In genomic region chr15:84230661-84231060, GRCm38 (mm10) we compare ENCODE assay signal across 8 mouse cellular contexts. TPM values are rescaled to one million over a fixed set of nuclear protein-coding genes. Genes with fewer than 3 reads are reported as not detected.
DNase-seq lines count a peak whose midpoint lies in the region; ATAC-seq and TF ChIP-seq lines count a peak whose summit lies in the region.

No protein-coding gene starts in this region.

- no peak for TF ChIP-seq POLR2A in cerebellum, adult 2 months (IDR thresholded peaks at IDR 0.05; ENCODE audit: borderline replicate concordance, insufficient read depth, low read length)

- no peaks in the 10 kb centered on the region for H3K9me3 ChIP-seq in forebrain, postnatal 0 days (ENCODE audit: low read length)
- H3K9me3 ChIP-seq in limb, embryonic 15.5 days: peaks cover 2% of the 10 kb centered on the region; the same call in 1 of the 2 replicates
- no peaks in the 10 kb centered on the region for H3K9me3 ChIP-seq in neural tube, embryonic 13.5 days

- TF ChIP-seq CTCF in layer of hippocampus, adult 2 months (conservative IDR thresholded peaks at IDR 0.05): no peak
- no peak for TF ChIP-seq CTCF in forebrain, postnatal 0 days (IDR thresholded peaks at IDR 0.05; ENCODE audit: low read depth)
- TF ChIP-seq CTCF in cerebellum, adult 2 months (IDR thresholded peaks at IDR 0.05; ENCODE audit: borderline replicate concordance, insufficient read depth, low read depth, low read length): no peak

- peak overlapping the region; percentile 97 for H3K27ac ChIP-seq in layer of hippocampus, adult 2 months
- peak overlapping the region; percentile 64; the same call in 1 of the 2 replicates for H3K27ac ChIP-seq in forebrain, postnatal 0 days (ENCODE audit: low read depth, low read length)
- H3K27ac ChIP-seq in limb, embryonic 15.5 days: no peak overlapping the region
- peak overlapping the region; percentile 74 for H3K27ac ChIP-seq in neural tube, embryonic 13.5 days (replicated peaks)
- no peak overlapping the region for H3K27ac ChIP-seq in cerebellum, adult 2 months (ENCODE audit: insufficient read depth, low read length)

- no peaks in the 10 kb centered on the region for H3K27me3 ChIP-seq in forebrain, postnatal 0 days (ENCODE audit: insufficient read depth, low read length)
- peaks cover 21% of the 10 kb centered on the region for H3K27me3 ChIP-seq in limb, embryonic 15.5 days
- H3K27me3 ChIP-seq in neural tube, embryonic 13.5 days: peaks cover 7% of the 10 kb centered on the region; the same call in 1 of the 2 replicates
- no peaks in the 10 kb centered on the region; the same call in 1 of the 2 replicates for H3K27me3 ChIP-seq in cerebellum, adult 2 months (ENCODE audit: control insufficient read depth, insufficient read depth, low read length)

- no peak for DNase-seq in layer of hippocampus, adult 2 months (ENCODE audit: low spot score in 2 of 2)
- no peak for DNase-seq in layer of hippocampus, adult 18-20 months (ENCODE audit: low spot score in 2 of 2)
- DNase-seq in forebrain, postnatal 0 days: no peak
- no peak for DNase-seq in layer of hippocampus, adult 9-10 months (ENCODE audit: low spot score)
- DNase-seq in gastrocnemius, postnatal 4 days (ENCODE audit: low spot score in 2 of 2): no peak
- DNase-seq in cerebellum, adult 2 months: no peak

- peak overlapping the region; percentile 72 for H3K4me3 ChIP-seq in layer of hippocampus, adult 2 months
- no peak overlapping the region for H3K4me3 ChIP-seq in forebrain, postnatal 0 days (ENCODE audit: low read depth, low read length)
- H3K4me3 ChIP-seq in limb, embryonic 15.5 days: 0 out of 2 replicates have a peak overlapping the region, but pooled peaks have one; percentile 53
- no peak overlapping the region; the same call in 1 of the 2 replicates for H3K4me3 ChIP-seq in neural tube, embryonic 13.5 days
- no peak overlapping the region for H3K4me3 ChIP-seq in cerebellum, adult 2 months (replicated peaks; ENCODE audit: insufficient read depth, low read depth, low read length)

- H3K4me2 ChIP-seq in forebrain, postnatal 0 days (ENCODE audit: low read depth): peak overlapping the region; percentile 88
- 0 out of 2 replicates have a peak overlapping the region, but pooled peaks have one; percentile 93 for H3K4me2 ChIP-seq in limb, embryonic 15.5 days
- peak overlapping the region; percentile 87 for H3K4me2 ChIP-seq in neural tube, embryonic 13.5 days

- no peak for ATAC-seq in forebrain, postnatal 0 days
- no peak for ATAC-seq in limb, embryonic 15.5 days (ENCODE audit: insufficient number of reproducible peaks, low FRiP score, low TSS enrichment, low read depth)
- ATAC-seq in neural tube, embryonic 13.5 days (ENCODE audit: low read depth): no peak

- no peak overlapping the region for H3K9ac ChIP-seq in forebrain, postnatal 0 days
- H3K9ac ChIP-seq in limb, embryonic 15.5 days: 0 out of 2 replicates have a peak overlapping the region, but pooled peaks have one; percentile 33
- peak overlapping the region; percentile 73 for H3K9ac ChIP-seq in neural tube, embryonic 13.5 days

- 14% methylated on average over 5 of the region's 5 CpGs for WGBS in forebrain, postnatal 0 days
- 30% methylated on average over 5 of the region's 5 CpGs for WGBS in limb, embryonic 15.5 days
- WGBS in neural tube, embryonic 13.5 days: 18% methylated on average over 5 of the region's 5 CpGs
- WGBS in cerebellum, adult 2 months: 57% methylated on average over 5 of the region's 5 CpGs

- H3K36me3 ChIP-seq in forebrain, postnatal 0 days (ENCODE audit: insufficient read depth): no peaks in the 10 kb centered on the region
- H3K36me3 ChIP-seq in limb, embryonic 15.5 days: no peaks in the 10 kb centered on the region
- H3K36me3 ChIP-seq in neural tube, embryonic 13.5 days: no peaks in the 10 kb centered on the region

- H3K4me1 ChIP-seq in forebrain, postnatal 0 days (ENCODE audit: insufficient read depth): peaks cover 22% of the 10 kb centered on the region
- peaks cover 19% of the 10 kb centered on the region for H3K4me1 ChIP-seq in limb, embryonic 15.5 days
- H3K4me1 ChIP-seq in neural tube, embryonic 13.5 days (replicated peaks): peaks cover 63% of the 10 kb centered on the region
- H3K4me1 ChIP-seq in cerebellum, adult 2 months (ENCODE audit: control insufficient read depth, insufficient read depth, low read length): peaks cover 4% of the 10 kb centered on the region; the same call in 1 of the 2 replicates

RNA-seq across cellular contexts. Expression of gene Parvb, which starts 1.2 kb away (rescaled TPM):
- 10 to 100 TPM; 29.9 to 34.0 TPM for total RNA-seq in layer of hippocampus, adult 2 months (2021)
- 10 to 100 TPM; 28.8 to 29.5 TPM for total RNA-seq in layer of hippocampus, adult 18-20 months (2021)
- total RNA-seq in forebrain, postnatal 0 days (2014; rRNA removed): 3.8 and 9.4 TPM in 2 replicates
- 2.7 and 4.3 TPM in 2 replicates for polyA plus RNA-seq in forebrain, postnatal 0 days (2015; fragmentation: Nextera tagmentation; extraction: Ambion mirVana)
- polyA plus RNA-seq in limb, embryonic 15.5 days (2015; fragmentation: Nextera tagmentation; extraction: Ambion mirVana): 3.2 and 5.1 TPM in 2 replicates
- polyA plus RNA-seq in neural tube, embryonic 13.5 days (2015; fragmentation: Nextera tagmentation; extraction: Ambion mirVana): 8.5 and 9.0 TPM in 2 replicates
- 100 to 1,000 TPM; 130 to 134 TPM for total RNA-seq in gastrocnemius, postnatal 4 days (2021)
- 16.4 and 18.1 TPM in 2 replicates for polyA plus RNA-seq in cerebellum, adult 2 months (2012; rRNA removed)

RNA-seq across cellular contexts. Expression of gene Samm50, which starts 38.6 kb away (rescaled TPM):
- 100 to 1,000 TPM in 1 of 2 experiments, 10 to 100 TPM in 1; 93.6 to 102 TPM for total RNA-seq in layer of hippocampus, adult 2 months (2021)
- total RNA-seq in layer of hippocampus, adult 18-20 months (2021): 100 to 1,000 TPM; 103 to 105 TPM
- 36.6 and 37.2 TPM in 2 replicates for total RNA-seq in forebrain, postnatal 0 days (2014; rRNA removed)
- polyA plus RNA-seq in forebrain, postnatal 0 days (2015; fragmentation: Nextera tagmentation; extraction: Ambion mirVana): 88.3 and 93.8 TPM in 2 replicates
- polyA plus RNA-seq in limb, embryonic 15.5 days (2015; fragmentation: Nextera tagmentation; extraction: Ambion mirVana): 92.2 and 97.8 TPM in 2 replicates
- 79.4 and 83.5 TPM in 2 replicates for polyA plus RNA-seq in neural tube, embryonic 13.5 days (2015; fragmentation: Nextera tagmentation; extraction: Ambion mirVana)
- 100 to 1,000 TPM; 160 to 165 TPM for total RNA-seq in gastrocnemius, postnatal 4 days (2021)
- 56.4 and 57.1 TPM in 2 replicates for polyA plus RNA-seq in cerebellum, adult 2 months (2012; rRNA removed)

Comparison
In these comparisons a context has a peak if more than half of its experiments do, and no peak if none do; other contexts are left out.
1. H3K27ac ChIP-seq: peak in layer of hippocampus, adult 2 months (single experiment), forebrain, postnatal 0 days (single experiment) and neural tube, embryonic 13.5 days (single experiment); none in limb, embryonic 15.5 days (single experiment) and cerebellum, adult 2 months (single experiment).
2. H3K4me3 ChIP-seq: peak in layer of hippocampus, adult 2 months (single experiment) and limb, embryonic 15.5 days (single experiment); none in forebrain, postnatal 0 days (single experiment), neural tube, embryonic 13.5 days (single experiment) and cerebellum, adult 2 months (single experiment).
3. Peak in every context shown above with its lines, with median percentiles within 50 percentile points of each other: H3K4me2 ChIP-seq.